Mouse (Mus musculus): ENCODE data around the gene Ripor1.

Ripor1 gene

DNA sequence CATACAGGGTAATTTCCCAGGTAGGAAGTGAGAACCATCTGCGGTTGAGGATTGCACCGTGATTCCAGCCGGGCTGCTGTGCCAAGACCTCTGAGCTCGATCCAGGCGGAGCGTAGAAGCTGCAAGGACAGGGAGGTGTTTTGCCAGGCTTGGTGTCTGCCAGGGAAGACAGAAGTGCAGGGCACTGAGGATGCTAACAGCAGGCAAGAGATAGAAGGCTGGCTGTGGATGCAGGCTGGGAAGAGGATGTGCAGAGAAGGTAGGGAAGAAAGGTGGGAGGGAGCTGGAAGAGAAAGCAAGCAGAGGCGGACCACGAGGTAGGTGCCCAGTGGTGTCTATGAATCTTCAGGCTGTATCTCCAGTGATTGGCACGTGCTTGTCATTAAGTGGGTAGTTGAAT is 6.8 kb downstream of the Ripor1 start:
- peaks cover 22% of the 10 kb centered on the region for H3K36me3 ChIP-seq (ENCODE audit: insufficient read depth, low read length)
- H3K4me1 ChIP-seq (replicated peaks; ENCODE audit: low read depth, low read length) = peaks cover 51% of the 10 kb centered on the region
- no peak overlapping the region for H3K4me3 ChIP-seq (replicated peaks; ENCODE audit: low read length)
- TF ChIP-seq NANOG (IDR thresholded peaks at IDR 0.05; ENCODE audit: borderline replicate concordance, low read length) (no peak), CTCF (conservative IDR thresholded peaks at IDR 0.05; ENCODE audit: low read length) (no peak), POU5F1 (IDR thresholded peaks at IDR 0.05; ENCODE audit: borderline replicate concordance, low read length) (no peak)
- peaks cover 57% of the 10 kb centered on the region for H3K27me3 ChIP-seq (ENCODE audit: insufficient read depth, low read length)
- H3K9me3 ChIP-seq (ENCODE audit: low read length) = no peaks in the 10 kb centered on the region

DNA sequence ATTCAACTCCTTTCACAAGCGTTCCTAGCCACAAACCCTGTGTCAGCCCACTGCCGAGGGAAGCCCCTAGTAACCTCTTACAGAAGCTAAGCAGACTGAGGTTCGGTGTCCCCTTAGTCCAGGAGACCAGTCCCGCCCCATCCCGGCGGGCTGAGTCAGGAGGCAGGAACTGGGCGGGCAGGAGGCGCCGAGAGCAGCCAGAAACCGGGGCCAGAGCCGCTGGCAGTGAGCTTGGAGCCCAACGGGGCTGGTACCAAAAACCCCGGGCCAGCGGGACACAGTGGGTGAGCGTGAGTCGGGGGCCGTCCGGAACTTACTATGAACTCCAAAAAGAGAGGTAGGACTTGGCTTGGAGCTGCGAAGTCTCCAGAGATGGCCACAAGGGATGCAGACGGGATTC is 8.0 kb downstream of the Ripor1 start:
- Histone ChIP-seq H3K9me3 (ENCODE audit: low read length) (no peaks in the 10 kb centered on the region), H3K4me3 (replicated peaks; ENCODE audit: low read length) (peak overlapping the region; percentile 82), H3K36me3 (ENCODE audit: insufficient read depth, low read length) (peaks cover 34% of the 10 kb centered on the region), H3K4me1 (replicated peaks; ENCODE audit: low read depth, low read length) (peaks cover 50% of the 10 kb centered on the region), H3K27me3 (ENCODE audit: insufficient read depth, low read length) (peaks cover 57% of the 10 kb centered on the region)
- no peak for TF ChIP-seq POU5F1 (IDR thresholded peaks at IDR 0.05; ENCODE audit: borderline replicate concordance, low read length)
- TF ChIP-seq NANOG (IDR thresholded peaks at IDR 0.05; ENCODE audit: borderline replicate concordance, low read length) = no peak
- TF ChIP-seq CTCF (conservative IDR thresholded peaks at IDR 0.05; ENCODE audit: low read length) = no peak

GRCm38 (mm10) chr8:105613830-105614511 is 8.9 kb downstream of the Ripor1 start:
- Histone ChIP-seq H3K9me3 (ENCODE audit: low read length) (no peaks in the 10 kb centered on the region), H3K4me1 (replicated peaks; ENCODE audit: low read depth, low read length) (peaks cover 52% of the 10 kb centered on the region), H3K4me3 (replicated peaks; ENCODE audit: low read length) (peak overlapping the region; percentile 82), H3K36me3 (ENCODE audit: insufficient read depth, low read length) (peaks cover 42% of the 10 kb centered on the region), H3K27me3 (ENCODE audit: insufficient read depth, low read length) (peaks cover 57% of the 10 kb centered on the region)
- TF ChIP-seq NANOG (IDR thresholded peaks at IDR 0.05; ENCODE audit: borderline replicate concordance, low read length) = no peak
- TF ChIP-seq POU5F1 (IDR thresholded peaks at IDR 0.05; ENCODE audit: borderline replicate concordance, low read length) = no peak

DNA sequence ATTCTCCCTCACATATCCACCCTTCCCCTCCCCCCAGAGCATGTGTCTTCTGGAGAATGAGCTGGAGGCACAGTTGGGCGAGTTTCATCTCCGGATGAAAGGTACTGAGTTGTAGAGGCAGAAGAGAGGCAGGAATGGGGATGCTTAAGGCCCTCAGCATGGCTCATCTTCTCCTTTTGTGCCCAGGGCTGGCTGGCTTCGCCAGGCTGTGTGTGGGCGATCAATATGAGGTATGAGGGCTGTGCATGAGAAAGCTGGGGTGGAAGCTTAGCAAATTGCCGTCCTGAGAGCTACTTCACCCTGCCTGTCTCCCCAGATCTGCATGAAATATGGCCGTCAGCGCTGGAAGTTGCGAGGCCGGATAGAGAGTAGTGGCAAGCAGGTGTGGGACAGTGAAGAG is 10.9 kb downstream of the Ripor1 start:
- Histone ChIP-seq H3K27me3 (ENCODE audit: insufficient read depth, low read length) (peaks cover 53% of the 10 kb centered on the region), H3K4me1 (replicated peaks; ENCODE audit: low read depth, low read length) (peaks cover 69% of the 10 kb centered on the region), H3K36me3 (ENCODE audit: insufficient read depth, low read length) (peaks cover 56% of the 10 kb centered on the region), H3K4me3 (replicated peaks; ENCODE audit: low read length) (no peak overlapping the region), H3K9me3 (ENCODE audit: low read length) (no peaks in the 10 kb centered on the region)
- TF ChIP-seq CTCF (conservative IDR thresholded peaks at IDR 0.05; ENCODE audit: low read length) = no peak
- TF ChIP-seq POU5F1 (IDR thresholded peaks at IDR 0.05; ENCODE audit: borderline replicate concordance, low read length) = no peak
- TF ChIP-seq NANOG (IDR thresholded peaks at IDR 0.05; ENCODE audit: borderline replicate concordance, low read length) = no peak

- peaks cover 83% of the 10 kb centered on the region for H3K4me1 ChIP-seq (replicated peaks; ENCODE audit: low read depth, low read length)
These were observed 12.6 kb downstream of the Ripor1 start for GRCm38 (mm10) chr8:105617451-105618278.

DNA sequence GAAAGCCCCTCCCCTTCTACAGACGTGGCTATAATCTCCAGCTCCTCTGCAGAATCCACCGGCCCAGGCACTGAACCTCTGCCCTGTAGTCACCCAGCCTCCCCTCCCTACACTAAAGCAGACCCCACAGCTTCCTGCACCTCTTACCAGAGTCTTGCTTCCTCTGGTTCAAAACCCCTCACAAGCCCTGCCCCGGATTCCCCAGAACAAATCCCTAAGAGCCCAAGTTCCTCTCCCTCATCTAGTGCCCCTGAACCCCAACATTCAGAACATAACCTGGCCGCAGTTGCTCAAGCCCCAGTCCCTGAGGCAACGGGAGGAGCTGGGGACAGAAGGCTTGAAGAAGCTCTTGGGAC is 13.2 kb downstream of the Ripor1 start:
- Histone ChIP-seq H3K36me3 (ENCODE audit: insufficient read depth, low read length) (peaks cover 67% of the 10 kb centered on the region), H3K9me3 (ENCODE audit: low read length) (no peaks in the 10 kb centered on the region), H3K27me3 (ENCODE audit: insufficient read depth, low read length) (peaks cover 31% of the 10 kb centered on the region), H3K4me1 (replicated peaks; ENCODE audit: low read depth, low read length) (peaks cover 83% of the 10 kb centered on the region), H3K4me3 (replicated peaks; ENCODE audit: low read length) (no peak overlapping the region)
- TF ChIP-seq NANOG (IDR thresholded peaks at IDR 0.05; ENCODE audit: borderline replicate concordance, low read length) (no peak), POU5F1 (IDR thresholded peaks at IDR 0.05; ENCODE audit: borderline replicate concordance, low read length) (no peak), CTCF (conservative IDR thresholded peaks at IDR 0.05; ENCODE audit: low read length) (no peak)

More at GRCm38 (mm10) chr8:105617451-105618278, 12.6 kb downstream of the Ripor1 start:
- peaks cover 37% of the 10 kb centered on the region for H3K27me3 ChIP-seq (ENCODE audit: insufficient read depth, low read length)
- H3K9me3 ChIP-seq (ENCODE audit: low read length) = no peaks in the 10 kb centered on the region
- H3K36me3 ChIP-seq (ENCODE audit: insufficient read depth, low read length) = peaks cover 67% of the 10 kb centered on the region
- no peak overlapping the region for H3K4me3 ChIP-seq (replicated peaks; ENCODE audit: low read length)
- no peak for TF ChIP-seq CTCF (conservative IDR thresholded peaks at IDR 0.05; ENCODE audit: low read length)
- no peak for TF ChIP-seq NANOG (IDR thresholded peaks at IDR 0.05; ENCODE audit: borderline replicate concordance, low read length)
- TF ChIP-seq POU5F1 (IDR thresholded peaks at IDR 0.05; ENCODE audit: borderline replicate concordance, low read length) = no peak

GRCm38 (mm10) chr8:105618892-105619591 is 14.0 kb downstream of the Ripor1 start:
- no peak for TF ChIP-seq NANOG (IDR thresholded peaks at IDR 0.05; ENCODE audit: borderline replicate concordance, low read length)
- H3K9me3 ChIP-seq (ENCODE audit: low read length) = no peaks in the 10 kb centered on the region
- peaks cover 85% of the 10 kb centered on the region for H3K4me1 ChIP-seq (replicated peaks; ENCODE audit: low read depth, low read length)
- 0 out of 2 replicates have a peak overlapping the region, but pooled peaks have one; percentile 62 for H3K4me3 ChIP-seq (replicated peaks; ENCODE audit: low read length)
- peaks cover 23% of the 10 kb centered on the region for H3K27me3 ChIP-seq (ENCODE audit: insufficient read depth, low read length)
- H3K36me3 ChIP-seq (ENCODE audit: insufficient read depth, low read length) = peaks cover 67% of the 10 kb centered on the region

DNA sequence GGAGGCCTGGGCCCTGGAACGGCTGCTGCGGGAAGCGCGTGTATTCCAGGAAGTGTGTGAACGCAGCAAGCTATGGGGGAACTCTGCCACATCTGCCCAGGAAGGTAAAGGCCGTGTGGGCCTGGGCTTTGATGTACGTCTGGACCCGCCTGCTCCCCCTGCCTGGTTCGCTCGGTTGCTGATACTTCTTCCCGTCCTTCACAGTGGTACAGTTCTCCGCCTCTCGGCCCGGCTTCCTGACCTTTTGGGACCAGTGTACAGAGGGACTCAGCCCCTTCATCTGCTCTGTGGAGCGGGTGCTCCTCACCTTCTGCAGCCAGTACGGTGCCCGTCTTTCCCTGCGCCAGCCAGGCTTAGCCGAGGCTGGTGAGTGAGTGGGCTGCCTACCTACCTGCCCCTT is 15.2 kb downstream of the Ripor1 start:
- Histone ChIP-seq H3K4me3 (replicated peaks; ENCODE audit: low read length) (peak overlapping the region; percentile 62), H3K27me3 (ENCODE audit: insufficient read depth, low read length) (peaks cover 11% of the 10 kb centered on the region), H3K9me3 (ENCODE audit: low read length) (no peaks in the 10 kb centered on the region), H3K4me1 (replicated peaks; ENCODE audit: low read depth, low read length) (peaks cover 86% of the 10 kb centered on the region), H3K36me3 (ENCODE audit: insufficient read depth, low read length) (peaks cover 65% of the 10 kb centered on the region)
- TF ChIP-seq POU5F1 (IDR thresholded peaks at IDR 0.05; ENCODE audit: borderline replicate concordance, low read length) = no peak
- TF ChIP-seq NANOG (IDR thresholded peaks at IDR 0.05; ENCODE audit: borderline replicate concordance, low read length) = no peak
- no peak for TF ChIP-seq CTCF (conservative IDR thresholded peaks at IDR 0.05; ENCODE audit: low read length)
